7 mouse cellular contexts compared by ENCODE assay signal in genomic region chr3:123448096-123448495, GRCm38 (mm10). TPM values are rescaled to one million over a fixed set of nuclear protein-coding genes. Genes with fewer than 3 reads are reported as not detected.
DNase-seq lines count a peak whose midpoint lies in the region; ATAC-seq and TF ChIP-seq lines count a peak whose summit lies in the region.

No protein-coding gene starts in this region.

- H3K27me3 ChIP-seq in hindbrain, embryonic 13.5 days = peaks cover 23% of the 10 kb centered on the region

- no peaks in the 10 kb centered on the region for H3K36me3 ChIP-seq in hindbrain, embryonic 13.5 days

- TF ChIP-seq POLR2A in bone marrow macrophage, adult 2 months (IDR thresholded peaks at IDR 0.05; ENCODE audit: borderline replicate concordance, low read depth, low read length) = no peak

- peak overlapping the region; percentile 100 for H3K4me2 ChIP-seq in hindbrain, embryonic 13.5 days

- no peaks in the 10 kb centered on the region for H3K4me1 ChIP-seq in bone marrow macrophage, adult 2 months (ENCODE audit: control insufficient read depth, insufficient read depth, low read length)
- peaks cover 16% of the 10 kb centered on the region for H3K4me1 ChIP-seq in hindbrain, embryonic 13.5 days (replicated peaks)

- H3K9ac ChIP-seq in hindbrain, embryonic 13.5 days = peak overlapping the region; percentile 86; the same call in 1 of the 2 replicates

- H3K9me3 ChIP-seq in hindbrain, embryonic 13.5 days = no peaks in the 10 kb centered on the region

- 0 out of 2 replicates have a peak, but pooled peaks have one; percentile 31 for ATAC-seq in hindbrain, embryonic 13.5 days (ENCODE audit: low FRiP score)

- H3K27ac ChIP-seq in bone marrow macrophage, adult 2 months (ENCODE audit: insufficient read depth, low read depth, low read length) = no peak overlapping the region
- H3K27ac ChIP-seq in hindbrain, embryonic 13.5 days = no peak overlapping the region

- peak overlapping the region; percentile 9; the same call in 1 of the 2 replicates for H3K4me3 ChIP-seq in bone marrow macrophage, adult 2 months (ENCODE audit: insufficient read depth, low read length)
- H3K4me3 ChIP-seq in hindbrain, embryonic 13.5 days = peak overlapping the region; percentile 84

- peak; percentile 29 for DNase-seq in Muller cell, postnatal 12 days (ENCODE audit: inconsistent ontology term)
- DNase-seq in lung, postnatal 25 days (ENCODE audit: low spot score) = peak; percentile 61
- DNase-seq in right cerebral cortex, postnatal 14 days = no peak
- no peak for DNase-seq in right cerebral cortex, postnatal 4 days
- no peak for DNase-seq in cerebellum, adult 8-10 months

- 3% methylated on average over 10 of the region's 10 CpGs for WGBS in hindbrain, embryonic 13.5 days

- TF ChIP-seq CTCF in bone marrow macrophage, adult 2 months (IDR thresholded peaks at IDR 0.05; ENCODE audit: low read depth, low read length) = no peak

RNA-seq across cellular contexts. Expression of gene Prss12, which starts 1.4 kb away (rescaled TPM):
- polyA plus RNA-seq in bone marrow macrophage, adult 2 months (2012; ENCODE audit: insufficient read depth, insufficient read length, missing spikeins) = not detected in 2 replicates
- 13.8 and 14.4 TPM in 2 replicates for polyA plus RNA-seq in hindbrain, embryonic 13.5 days (2015; fragmentation: Nextera tagmentation; extraction: Ambion mirVana)

Comparison
In these comparisons a context has a peak if more than half of its experiments do, and no peak if none do; other contexts are left out.
1. DNase-seq: peak in Muller cell, postnatal 12 days (single experiment) and lung, postnatal 25 days (single experiment); none in right cerebral cortex, postnatal 14 days (single experiment), right cerebral cortex, postnatal 4 days (single experiment) and cerebellum, adult 8-10 months (single experiment).
2. RNA of gene Prss12, which starts 1.4 kb away (polyA plus RNA-seq): 13.8 to 14.4 TPM in hindbrain, embryonic 13.5 days; not detected in bone marrow macrophage, adult 2 months; every median in the first group is over 10 times any median in the second.